Mouse (Mus musculus) frontal cortex, postnatal 36 days (tissue): ENCODE data around the gene Ivd.
A peak's percentile ranks its signal among the peaks of the same experiment; 100 is the strongest.

Experiments
- DNase-seq, 2 experiments: peaks; one replicate each; pipeline ENCODE4 v3.0.0; 2022; ENCODE audit warnings: low spot score in 2 of 2

The Ivd gene

GRCm38 (mm10) chr2:118909151-118909550 lies 47.4 kb downstream of the Ivd start:
- no peak for DNase-seq

- DNase-seq: no peak
Observed at GRCm38 (mm10) chr2:118910605-118911278, 49.0 kb downstream of the Ivd start.

GRCm38 (mm10) chr2:118912706-118913105 lies 51.0 kb downstream of the Ivd start:
- no peak for DNase-seq

- DNase-seq: no peak
Observed at GRCm38 (mm10) chr2:118913551-118914276, 52.0 kb downstream of the Ivd start.

GRCm38 (mm10) chr2:118914685-118915084 lies 52.9 kb downstream of the Ivd start:
- DNase-seq: no peak

GRCm38 (mm10) chr2:118916436-118916835 lies 54.7 kb downstream of the Ivd start:
- DNase-seq: no peak

GRCm38 (mm10) chr2:118918543-118918942 lies 56.8 kb downstream of the Ivd start:
- DNase-seq: no peak

GRCm38 (mm10) chr2:118920428-118920827 lies 58.7 kb downstream of the Ivd start:
- no peak for DNase-seq

- no peak for DNase-seq
Observed at GRCm38 (mm10) chr2:118925952-118926351, 64.2 kb downstream of the Ivd start.

GRCm38 (mm10) chr2:118926361-118926997 lies 64.7 kb downstream of the Ivd start, which contains the start of gene Chst14:
Gene Chst14 (plus strand): TSS chr2:118926496.
- DNase-seq: peak in 1 of 2 experiments; percentile 33

GRCm38 (mm10) chr2:118926998-118927739 lies 65.4 kb downstream of the Ivd start:
- DNase-seq: no peak
